10 mouse cellular contexts compared by ENCODE assay signal in genomic region chr8:45844911-45845481, GRCm38 (mm10). TPM values are rescaled to one million over a fixed set of nuclear protein-coding genes. Genes with fewer than 3 reads are reported as not detected.
DNase-seq lines count a peak whose midpoint lies in the region; ATAC-seq and TF ChIP-seq lines count a peak whose summit lies in the region.
"Had no signal": no experiment of that assay in that cellular context is flagged by ENCODE, and none has a peak within 500 bp of the region (broad histone marks: within the 10 kb centered on the region; RNA-seq: fewer than 3 reads in every experiment).

No protein-coding gene starts in this region.

- peak overlapping the region; percentile 23; the same call in 1 of the 2 replicates for H3K4me3 ChIP-seq in gastrocnemius, adult 2 months
- no peak overlapping the region for H3K4me3 ChIP-seq in intestine, embryonic 14.5 days (ENCODE audit: low read depth, low read length)
- H3K4me3 ChIP-seq: limb, embryonic 12.5 days had no signal

- H3K9ac ChIP-seq in intestine, embryonic 14.5 days (ENCODE audit: low read length), result no peak overlapping the region
- H3K9ac ChIP-seq: limb, embryonic 12.5 days had no signal

- no peaks in the 10 kb centered on the region for H3K27me3 ChIP-seq in intestine, embryonic 14.5 days (replicated peaks; ENCODE audit: control insufficient read depth, insufficient read depth, low read length)
- H3K27me3 ChIP-seq: limb, embryonic 12.5 days had no signal

- no peaks in the 10 kb centered on the region for H3K9me3 ChIP-seq in intestine, embryonic 14.5 days (ENCODE audit: control insufficient read depth, low read length)
- H3K9me3 ChIP-seq: limb, embryonic 12.5 days had no signal

- 37% methylated on average over 14 of the region's 14 CpGs for WGBS in intestine, embryonic 14.5 days

- peak; percentile 8; the same call in 1 of the 2 replicates for TF ChIP-seq CTCF in gastrocnemius, adult 2 months (IDR thresholded peaks at IDR 0.05)

- ATAC-seq in intestine, embryonic 14.5 days (replicated peaks; ENCODE audit: low FRiP score, low TSS enrichment, low read depth), result no peak
- ATAC-seq: inflammation-experienced regulatory T-cells, adult 6 months had no signal

- H3K27ac ChIP-seq in gastrocnemius, adult 2 months, result peak overlapping the region; percentile 79
- peak overlapping the region; percentile 55 for H3K27ac ChIP-seq in intestine, embryonic 14.5 days (ENCODE audit: low read depth)
- H3K27ac ChIP-seq: limb, embryonic 12.5 days had no signal

- intact Hi-C loops in gastrocnemius, adult 2 months (cut with DNase I), result no loop called here

- H3K4me2 ChIP-seq in intestine, embryonic 14.5 days (ENCODE audit: low read length), result no peak overlapping the region
- H3K4me2 ChIP-seq: limb, embryonic 12.5 days had no signal

- no peaks in the 10 kb centered on the region for H3K36me3 ChIP-seq in intestine, embryonic 14.5 days (ENCODE audit: control insufficient read depth, insufficient read depth, low read length)
- H3K36me3 ChIP-seq: limb, embryonic 12.5 days had no signal

- 0 out of 2 replicates have a peak, but pooled peaks cover 6% of the 10 kb centered on the region for H3K4me1 ChIP-seq in intestine, embryonic 14.5 days (replicated peaks; ENCODE audit: control insufficient read depth, insufficient read depth, low read length)

- no peak for DNase-seq in gastrocnemius, adult 2 months
- no peak for DNase-seq in gastrocnemius, postnatal 25 days
- peak; percentile 13 for DNase-seq in retina, embryonic 14.5 days (ENCODE audit: low spot score)
- no peak for DNase-seq in retina, postnatal 1 day
- no peak for DNase-seq in intestine, embryonic 14.5 days (ENCODE audit: low spot score)
- no peak for DNase-seq in spleen, adult 18-20 months
- DNase-seq in liver, result no peak
- DNase-seq in cerebellum, adult 11-12 months, result no peak

RNA-seq across cellular contexts. Expression of gene Pdlim3, which starts 40.3 kb away (rescaled TPM):
- 100 to 1,000 TPM; 516 to 675 TPM for total RNA-seq in gastrocnemius, adult 2 months (2021)
- 100 to 1,000 TPM; 619 to 821 TPM for total RNA-seq in gastrocnemius, postnatal 25 days (2021)
- polyA plus RNA-seq in intestine, embryonic 14.5 days (2014; fragmentation: Nextera tagmentation; extraction: Ambion mirVana), result 90.3 and 103 TPM in 2 replicates
- polyA plus RNA-seq: inflammation-experienced regulatory T-cells, adult 6 months had no signal
